Mouse (Mus musculus): ENCODE measurements at regions not wholly inside any gene's neighbourhood (a gene's known extent, or its start where the extent isn't known, plus 50 kb on each side); places are given as distances from the start of the nearest gene placed in this dataset.

- no peak for DNase-seq (ENCODE audit: extremely low spot score in 1 of 2, low spot score in 1 of 2)
Observed at GRCm38 (mm10) chr3:40426070-40426469, 105.0 kb upstream of the Intu start.

GRCm38 (mm10) chr3:40428021-40428420, 103.1 kb upstream of the Intu start:
- DNase-seq (ENCODE audit: extremely low spot score in 1 of 2, low spot score in 1 of 2) = no peak

- DNase-seq (ENCODE audit: extremely low spot score in 1 of 2, low spot score in 1 of 2) = no peak
Observed at GRCm38 (mm10) chr3:40438251-40438650, 92.8 kb upstream of the Intu start.

DNA sequence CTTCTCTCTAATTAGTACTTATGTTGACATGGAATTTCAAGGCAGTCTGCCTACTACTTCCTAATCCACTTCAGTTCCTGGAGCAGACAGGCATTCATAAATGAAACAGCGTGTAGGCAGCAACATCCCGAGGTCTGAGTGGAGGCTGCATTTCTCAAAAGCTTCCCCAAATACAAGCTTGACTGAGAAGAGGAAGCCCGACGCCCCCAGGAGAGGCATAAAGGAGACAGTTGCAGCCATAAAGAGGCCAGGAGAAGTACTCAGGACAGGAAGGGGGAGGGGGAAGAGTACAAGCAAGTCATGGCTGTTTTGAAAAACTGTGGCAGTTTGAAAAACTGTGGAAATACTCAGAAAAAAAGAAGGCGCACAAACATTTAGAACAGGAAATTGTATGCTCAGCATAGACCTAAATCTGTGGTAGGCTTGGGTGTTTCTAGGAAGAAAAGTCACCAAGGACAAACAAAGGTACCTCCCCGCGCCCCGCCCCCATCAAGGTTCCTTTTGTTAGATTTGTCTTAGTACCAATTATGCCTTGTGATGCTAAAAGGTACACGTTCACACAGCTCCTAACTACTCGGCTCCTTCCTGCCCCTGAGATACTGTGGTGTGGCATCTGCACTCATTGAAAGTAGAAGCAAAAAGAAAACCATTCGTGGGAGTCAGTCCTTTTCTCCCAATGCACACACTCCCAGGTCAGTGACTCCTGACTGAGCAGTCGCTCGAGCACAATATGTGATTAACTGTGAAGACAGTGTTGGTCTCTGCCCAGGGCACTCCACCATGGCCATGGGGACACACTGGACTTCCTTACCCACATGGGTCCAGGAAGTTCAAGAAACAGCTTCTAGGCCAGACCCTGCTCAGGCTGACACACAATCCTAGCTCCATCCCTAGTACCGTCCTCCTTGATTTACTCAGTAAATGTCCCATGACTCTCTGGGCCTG, 89.7 kb upstream of the Intu start:
- DNase-seq (ENCODE audit: extremely low spot score in 1 of 2, low spot score in 1 of 2) = no peak

- DNase-seq (ENCODE audit: extremely low spot score in 1 of 2, low spot score in 1 of 2) = peak; percentile 72 to 87
Observed at GRCm38 (mm10) chr3:40443788-40444595, 87.1 kb upstream of the Intu start.

GRCm38 (mm10) chr3:40452958-40453357, 78.1 kb upstream of the Intu start:
- no peak for DNase-seq (ENCODE audit: extremely low spot score in 1 of 2, low spot score in 1 of 2)

- DNase-seq (ENCODE audit: extremely low spot score in 1 of 2, low spot score in 1 of 2) = no peak
Observed at GRCm38 (mm10) chr3:40453552-40453951, 77.5 kb upstream of the Intu start.

GRCm38 (mm10) chr3:40456070-40456469, 75.0 kb upstream of the Intu start:
- DNase-seq (ENCODE audit: extremely low spot score in 1 of 2, low spot score in 1 of 2) = no peak

DNA sequence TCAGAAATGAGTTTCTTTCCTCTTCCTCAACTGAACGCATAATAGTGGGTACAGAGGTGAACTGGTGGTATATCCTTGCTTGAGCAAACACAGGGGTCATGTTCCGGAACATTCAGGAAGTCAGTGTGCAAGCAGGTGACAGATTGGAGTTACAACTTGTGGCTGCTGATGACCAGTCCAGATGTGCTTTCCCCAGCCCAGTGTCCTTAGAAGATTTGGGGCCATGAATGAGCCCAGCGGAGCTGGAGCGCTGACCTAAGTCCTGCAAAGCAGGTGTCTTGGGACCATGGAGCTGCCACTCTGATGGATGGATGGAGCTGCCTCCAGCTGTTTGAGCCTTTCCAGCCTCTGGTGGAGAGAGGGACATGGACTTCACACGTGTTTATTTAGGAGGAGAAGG, 72.6 kb upstream of the Intu start:
- DNase-seq (ENCODE audit: extremely low spot score in 1 of 2, low spot score in 1 of 2) = no peak

DNA sequence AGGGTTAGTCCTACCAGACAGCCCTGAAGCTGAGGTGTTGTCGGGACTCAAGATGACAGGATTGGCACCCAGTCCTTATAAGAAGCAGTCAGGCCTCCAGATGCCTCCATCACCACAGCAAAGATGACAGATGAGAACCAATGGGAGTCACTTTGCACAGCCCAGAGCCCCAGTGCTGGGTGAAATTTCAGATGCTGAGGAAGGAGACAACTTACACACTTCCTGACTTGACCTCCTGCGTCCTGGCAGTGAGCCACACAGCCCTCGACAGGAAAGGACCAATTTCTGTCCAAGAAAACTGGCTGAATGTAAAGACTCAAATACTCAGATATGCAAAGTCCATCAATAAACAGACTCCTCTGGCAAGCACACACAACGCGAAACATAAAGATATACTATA, 67.6 kb upstream of the Intu start:
- DNase-seq (ENCODE audit: extremely low spot score in 1 of 2, low spot score in 1 of 2) = no peak

GRCm38 (mm10) chr3:40470101-40470500, 61.0 kb upstream of the Intu start:
- DNase-seq (ENCODE audit: extremely low spot score in 1 of 2, low spot score in 1 of 2) = no peak

- DNase-seq (ENCODE audit: extremely low spot score in 1 of 2, low spot score in 1 of 2) = no peak
Observed at GRCm38 (mm10) chr3:40472766-40473165, 58.3 kb upstream of the Intu start.

DNA sequence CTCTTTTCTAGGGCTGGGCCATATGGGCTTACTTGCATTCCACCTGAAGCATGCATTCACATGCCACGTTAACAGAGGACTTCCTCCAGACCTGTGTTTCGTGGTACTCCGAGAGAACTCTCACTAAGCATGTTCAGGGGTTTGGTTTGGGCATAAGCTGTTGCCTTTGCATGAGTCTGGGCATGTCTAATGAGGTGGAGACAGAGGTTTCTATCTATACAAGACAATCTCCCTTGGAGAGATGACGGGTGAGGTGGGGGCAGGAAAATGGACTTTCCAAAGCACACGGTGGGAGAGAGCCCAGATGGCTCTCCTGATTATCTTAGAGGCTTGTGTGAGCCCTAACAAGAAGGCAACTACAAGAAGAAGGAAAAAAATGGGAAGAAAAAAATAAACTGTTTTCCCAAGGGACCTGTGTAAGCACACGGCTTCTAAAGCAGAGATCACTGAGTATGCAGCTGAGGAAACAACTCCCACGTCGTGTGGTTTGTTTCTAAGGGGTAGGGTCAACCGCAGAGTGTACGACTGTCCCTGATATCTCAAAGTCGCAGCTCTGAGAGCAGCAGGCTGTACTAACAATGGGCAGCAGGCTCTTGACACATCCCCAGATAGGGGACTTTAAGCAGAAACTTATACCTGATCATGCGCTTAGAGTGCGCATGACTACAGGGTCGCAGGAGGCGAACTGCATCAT, 50.7 kb upstream of the Intu start:
- no peak for DNase-seq (ENCODE audit: extremely low spot score in 1 of 2, low spot score in 1 of 2)
